Mouse (Mus musculus): Measurements from ENCODE around the gene Naga.

GRCm38 (mm10) chr15:82346580-82347302 is 8.0 kb upstream of the Naga start:
- TF ChIP-seq CTCF (IDR thresholded peaks at IDR 0.05; ENCODE audit: insufficient read depth, low read length) (no peak), POLR2A (IDR thresholded peaks at IDR 0.05; ENCODE audit: borderline replicate concordance, extremely low read depth, low read depth, low read length) (no peak)
